In the genomic region with DNA sequence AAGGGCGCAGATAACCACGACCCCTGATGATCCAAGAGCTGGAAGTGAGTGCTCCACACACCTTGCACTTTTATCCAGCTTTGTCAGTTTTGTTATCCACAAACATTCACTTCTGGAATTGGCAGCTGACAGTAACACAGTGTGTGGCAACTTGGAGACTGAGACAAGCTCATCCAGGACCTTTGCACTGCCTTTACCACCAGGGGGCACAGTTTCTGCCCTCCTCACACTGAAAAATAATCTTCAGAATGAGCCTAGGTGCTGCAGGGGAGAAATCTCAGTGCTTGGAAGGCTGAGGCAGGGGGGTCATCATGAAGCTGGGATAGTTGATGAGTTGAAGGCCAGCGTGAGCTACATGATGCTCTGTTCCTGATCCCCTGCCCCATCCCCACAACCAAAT, we compare ENCODE assay signal across 13 mouse cellular contexts.
A peak's percentile ranks its signal among the peaks of the same experiment; 100 is the strongest.
DNase-seq lines count a peak whose midpoint lies in the region; ATAC-seq and TF ChIP-seq lines count a peak whose summit lies in the region.
"Had no signal": no experiment of that assay in that cellular context is flagged by ENCODE, and none has a peak within 500 bp of the region (broad histone marks: within the 10 kb centered on the region; RNA-seq: fewer than 3 reads in every experiment).

No protein-coding gene starts in this region.

- 73% methylated on average over 3 of the region's 3 CpGs for WGBS in kidney, postnatal 0 days

- H3K27ac ChIP-seq in kidney, postnatal 0 days, result no peak overlapping the region
- H3K27ac ChIP-seq: embryonic facial prominence, embryonic 13.5 days; forebrain, embryonic 15.5 days had no signal

- TF ChIP-seq CTCF in kidney, postnatal 0 days (IDR thresholded peaks at IDR 0.05; ENCODE audit: low read depth), result peak; percentile 58

- H3K4me3 ChIP-seq in kidney, postnatal 0 days (replicated peaks; ENCODE audit: low read depth, low read length), result no peak overlapping the region
- H3K4me3 ChIP-seq: embryonic facial prominence, embryonic 13.5 days; forebrain, embryonic 15.5 days had no signal

- no peak overlapping the region for H3K4me2 ChIP-seq in kidney, postnatal 0 days (ENCODE audit: low read length)
- H3K4me2 ChIP-seq: embryonic facial prominence, embryonic 13.5 days; forebrain, embryonic 15.5 days had no signal

- ATAC-seq in kidney, postnatal 0 days (replicated peaks; ENCODE audit: low FRiP score, low read depth), result no peak
- ATAC-seq: forebrain, embryonic 15.5 days had no signal

- no peaks in the 10 kb centered on the region for H3K9me3 ChIP-seq in kidney, postnatal 0 days (replicated peaks; ENCODE audit: low read length)
- H3K9me3 ChIP-seq: embryonic facial prominence, embryonic 13.5 days; forebrain, embryonic 15.5 days had no signal

- no peaks in the 10 kb centered on the region for H3K27me3 ChIP-seq in kidney, postnatal 0 days (ENCODE audit: insufficient read depth, low read length)
- H3K27me3 ChIP-seq: embryonic facial prominence, embryonic 13.5 days; forebrain, embryonic 15.5 days had no signal

- DNase-seq in cerebellum, postnatal 10 days, result peak; percentile 26 to 35
- DNase-seq in cerebellum, adult 18-20 months, result no peak
- no peak for DNase-seq in kidney, postnatal 0 days (ENCODE audit: low spot score)
- no peak for DNase-seq in kidney, adult 11 months
- DNase-seq in 3T3-L1 (ENCODE audit: low read depth, low spot score), result peak; percentile 16
- DNase-seq in R1 (ENCODE audit: low read depth, low spot score), result peak; percentile 31
- no peak for DNase-seq in c-Kit-positive CD71-positive TER-119-positive erythroid progenitor cells, embryonic 14.5 days (ENCODE audit: low spot score)
- DNase-seq in spleen, adult 18-20 months, result no peak
- DNase-seq: heart, postnatal 36 days; lung, postnatal 14 days; thymus, postnatal 14 days had no signal

- H3K36me3 ChIP-seq in kidney, postnatal 0 days (ENCODE audit: insufficient read depth, low read length), result no peaks in the 10 kb centered on the region
- H3K36me3 ChIP-seq: embryonic facial prominence, embryonic 13.5 days; forebrain, embryonic 15.5 days had no signal

- no peak overlapping the region for H3K9ac ChIP-seq in kidney, postnatal 0 days (ENCODE audit: low read depth, low read length)
- H3K9ac ChIP-seq: embryonic facial prominence, embryonic 13.5 days; forebrain, embryonic 15.5 days had no signal

- no peaks in the 10 kb centered on the region for H3K4me1 ChIP-seq in kidney, postnatal 0 days (replicated peaks; ENCODE audit: insufficient read depth, low read length)
- H3K4me1 ChIP-seq: embryonic facial prominence, embryonic 13.5 days; forebrain, embryonic 15.5 days had no signal

Comparison
In these comparisons a context has a peak if more than half of its experiments do, and no peak if none do; other contexts are left out.
1. DNase-seq: peak in cerebellum, postnatal 10 days (2 of 2), 3T3-L1 (single experiment) and R1 (single experiment); none in cerebellum, adult 18-20 months (0 of 2), kidney, postnatal 0 days (single experiment), kidney, adult 11 months (single experiment), c-Kit-positive CD71-positive TER-119-positive erythroid progenitor cells, embryonic 14.5 days (single experiment) and spleen, adult 18-20 months (0 of 2).